Mouse (Mus musculus) embryonic stem cell, embryonic (primary cell): Measurements from ENCODE around the gene Igsf1.

Experiments used
- CTCF ChIA-PET, 4 experiments: fragments of 300-600 bp in 2 of 4; fragments of 350-600 bp in 2 of 4; sonication (Branson Sonifier 250); formaldehyde crosslinking; loops; one replicate each; lab custom pipeline; 2022; ENCODE audit warnings: inconsistent platforms in 2 of 4; lab: Charles Lee
- POLR2A ChIA-PET, 4 experiments: fragments of 300-600 bp in 2 of 4; fragments of 350-600 bp in 2 of 4; sonication (Branson Sonifier 250); formaldehyde crosslinking; loops; one replicate each; lab custom pipeline; 2022; ENCODE audit warnings: antibody characterized with exemption in 4 of 4, inconsistent platforms in 1 of 4; lab: Charles Lee

The Igsf1 gene

DNA sequence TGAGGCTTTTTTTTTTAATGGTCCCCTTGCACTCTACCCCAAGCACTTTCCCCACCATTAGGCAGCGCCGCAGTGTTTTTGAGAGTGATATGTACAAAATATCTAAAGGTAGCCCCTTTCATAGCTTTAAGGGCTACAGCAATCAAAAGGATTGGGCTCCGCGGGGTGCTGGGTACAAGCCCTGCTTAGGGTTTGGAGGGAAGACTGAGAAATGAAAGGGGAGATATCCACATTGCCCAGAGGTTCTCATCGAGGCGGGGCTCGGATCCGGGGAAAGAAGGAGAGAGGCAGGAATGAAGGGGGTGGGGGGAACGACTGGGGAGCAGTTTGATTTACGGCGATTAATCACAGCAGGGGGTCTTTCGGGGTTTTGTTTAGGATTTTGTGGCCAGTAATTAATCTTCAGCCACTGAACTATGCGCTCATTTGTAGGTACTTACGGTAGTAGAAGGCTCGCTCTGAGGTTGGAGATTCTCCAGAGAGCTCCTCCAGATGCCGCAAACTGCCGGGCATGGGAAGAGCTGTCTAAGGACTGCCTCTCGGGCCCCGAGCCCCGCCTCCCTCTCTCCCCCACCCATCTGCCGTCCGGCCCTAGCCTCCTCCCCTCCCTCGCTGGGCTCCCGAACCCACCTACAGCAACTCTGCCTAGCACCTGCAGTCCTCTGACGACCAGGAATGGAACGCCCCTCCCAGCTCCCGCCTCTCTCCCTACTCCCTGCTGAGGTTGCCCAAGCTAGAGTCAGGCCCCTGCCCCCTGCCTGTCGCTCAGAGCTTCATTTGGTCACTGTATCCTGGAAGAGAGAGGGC lies at the start of gene Igsf1:
Gene Igsf1 (minus strand): TSS at position 537 of the 807 bp plus-strand sequence.
- POLR2A ChIA-PET, result interaction anchor here in 2 of 4 experiments (0.6 to 1.2 kb wide), 3 partner anchors 9 to 110 kb away, joined by 3 to 4 read pairs (median 4); no protein-coding TSS in a partner anchor
- CTCF ChIA-PET, result interaction anchor here in 1 of 4 experiments (0.5 kb wide), 1 partner anchor 1289 kb away, joined by 4 read pairs; no protein-coding TSS in a partner anchor

DNA sequence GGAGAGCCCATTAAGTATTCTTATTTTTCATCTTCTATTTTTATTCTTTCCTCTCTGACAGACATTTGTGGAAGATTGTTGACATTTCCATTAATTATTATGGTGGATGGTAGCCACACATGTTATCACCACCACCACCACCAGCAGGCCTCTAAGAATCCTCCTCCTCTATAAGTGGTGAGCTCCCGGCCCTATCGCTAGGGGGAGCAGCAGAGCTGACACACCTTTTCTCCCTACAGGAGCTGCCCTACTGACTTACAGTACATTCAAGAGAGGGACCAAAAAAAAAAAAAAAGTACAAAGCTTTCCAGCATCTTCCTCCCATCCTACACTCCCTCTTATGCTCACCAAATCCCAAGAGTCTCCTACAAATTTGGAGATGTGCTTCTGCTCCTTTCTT lies 26.7 kb downstream of the Igsf1 start:
- CTCF ChIA-PET, result interaction anchor here in 1 of 4 experiments (0.6 kb wide), 1 partner anchor 41 kb away, joined by 3 read pairs; no protein-coding TSS in a partner anchor

GRCm38 (mm10) chrX:49745192-49745591 lies 52.4 kb downstream of the Igsf1 start:
- CTCF ChIA-PET, result no interaction called here
- POLR2A ChIA-PET, result no interaction called here

More for the DNA sequence above, 26.7 kb downstream of the Igsf1 start:
- POLR2A ChIA-PET, result interaction anchor here in 1 of 4 experiments (0.7 kb wide), 1 partner anchor 67 kb away, joined by 3 read pairs; no protein-coding TSS in a partner anchor

- CTCF ChIA-PET, result no interaction called here
- POLR2A ChIA-PET, result no interaction called here
These were observed 62.6 kb downstream of the Igsf1 start, which contains the start of gene Olfr1321 for GRCm38 (mm10) chrX:49734959-49735358. Gene Olfr1321, minus strand, starts transcription at chrX:49735059.
